Mouse (Mus musculus) neural tube, embryonic 13.5 days (tissue): ENCODE results near the gene Gpr35. TPM values are rescaled to one million over a fixed set of nuclear protein-coding genes. Genes with fewer than 3 reads are reported as not detected.
"Not testable (repeated sequence)": the region's sequence is repeated elsewhere in the genome, so short reads cannot be mapped to it uniquely, and the experiment has no call there.

Experiments
- ATAC-seq: fragments of 200-750 bp; cut with Nextera tagmentation; 2 replicates; pipeline ENCODE4 v1.8.0; 2017; ENCODE audit warnings: low read depth, mild to moderate bottlenecking, moderate TSS enrichment, moderate library complexity
- H3K27ac ChIP-seq: fragments of 300-500 bp; sonication (generic); replicated peaks from 2 replicates; pipeline ENCODE4 v1.5.1; 2015; ENCODE audit warnings: moderate library complexity, mild to moderate bottlenecking, inconsistent platforms
- H3K27me3 ChIP-seq: fragments of 300-500 bp; sonication (generic); 2 replicates; pipeline ENCODE4 v1.6.1; 2015; ENCODE audit warnings: mild to moderate bottlenecking, inconsistent platforms
- H3K36me3 ChIP-seq: fragments of 300-500 bp; sonication (generic); 2 replicates; pipeline ENCODE4 v1.6.1; 2015; ENCODE audit warnings: mild to moderate bottlenecking, inconsistent platforms
- H3K4me1 ChIP-seq: fragments of 300-500 bp; sonication (generic); replicated peaks from 2 replicates; pipeline ENCODE4 v1.6.1; 2015; ENCODE audit warnings: inconsistent platforms
- H3K4me2 ChIP-seq: fragments of 300-500 bp; sonication (generic); 2 replicates; pipeline ENCODE4 v1.6.1; 2015; ENCODE audit warnings: inconsistent platforms, mild to moderate bottlenecking, moderate library complexity
- H3K4me3 ChIP-seq: fragments of 300-500 bp; sonication (generic); 2 replicates; pipeline ENCODE4 v1.5.1; 2015; ENCODE audit warnings: mild to moderate bottlenecking, inconsistent platforms
- H3K9ac ChIP-seq: fragments of 300-500 bp; sonication (generic); 2 replicates; pipeline ENCODE4 v1.6.1; 2015; ENCODE audit warnings: moderate library complexity, mild to moderate bottlenecking, inconsistent platforms
- H3K9me3 ChIP-seq: fragments of 300-500 bp; sonication (generic); 2 replicates; pipeline ENCODE4 v1.6.1; 2016; ENCODE audit warnings: inconsistent platforms
- WGBS: fragments of 180-500 bp; shearing (Covaris S2); methylation state at CpG from one replicate; pipeline ENCODE4 v1.1.7; 2015; 5-methylcytosine and 5-hydroxymethylcytosine counted together
- polyA plus RNA-seq: library from polyadenylated mRNA; unstranded; fragments of >200 nt; fragmentation: Nextera tagmentation; extraction: Ambion mirVana; gene quantifications from 2 replicates; pipeline ENCODE4 v1.2.1, GENCODE M21; 2015

Gpr35 gene
- polyA plus RNA-seq, 1 experiment from 2014 or later, result 0.60 TPM

DNA sequence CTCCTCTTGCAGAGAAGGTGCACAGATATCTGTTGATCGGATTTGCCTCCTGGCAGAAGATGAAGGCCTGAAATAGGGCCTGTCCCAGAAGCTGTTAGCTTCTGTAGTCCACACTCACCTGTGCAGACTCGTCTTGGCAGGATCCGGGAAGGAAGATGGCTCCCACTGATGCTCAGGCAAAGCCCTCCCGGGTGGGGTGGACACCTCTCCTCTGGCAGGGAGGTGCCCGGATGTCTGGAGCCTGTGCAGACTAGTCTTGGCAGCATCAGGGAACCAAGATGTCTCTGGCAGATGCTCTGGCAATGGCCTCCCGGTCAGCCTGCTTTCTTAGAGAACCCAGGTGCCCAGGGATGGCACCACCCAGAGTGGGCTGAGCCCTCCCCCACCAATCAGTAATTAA, 20.1 kb downstream of the Gpr35 start:
- not testable (repeated sequence) for H3K4me2 ChIP-seq, H3K36me3 ChIP-seq, H3K9me3 ChIP-seq, H3K9ac ChIP-seq, H3K4me1 ChIP-seq, H3K27me3 ChIP-seq, H3K27ac ChIP-seq, H3K4me3 ChIP-seq, ATAC-seq
- WGBS, result 89% methylated on average over 6 of the region's 6 CpGs

DNA sequence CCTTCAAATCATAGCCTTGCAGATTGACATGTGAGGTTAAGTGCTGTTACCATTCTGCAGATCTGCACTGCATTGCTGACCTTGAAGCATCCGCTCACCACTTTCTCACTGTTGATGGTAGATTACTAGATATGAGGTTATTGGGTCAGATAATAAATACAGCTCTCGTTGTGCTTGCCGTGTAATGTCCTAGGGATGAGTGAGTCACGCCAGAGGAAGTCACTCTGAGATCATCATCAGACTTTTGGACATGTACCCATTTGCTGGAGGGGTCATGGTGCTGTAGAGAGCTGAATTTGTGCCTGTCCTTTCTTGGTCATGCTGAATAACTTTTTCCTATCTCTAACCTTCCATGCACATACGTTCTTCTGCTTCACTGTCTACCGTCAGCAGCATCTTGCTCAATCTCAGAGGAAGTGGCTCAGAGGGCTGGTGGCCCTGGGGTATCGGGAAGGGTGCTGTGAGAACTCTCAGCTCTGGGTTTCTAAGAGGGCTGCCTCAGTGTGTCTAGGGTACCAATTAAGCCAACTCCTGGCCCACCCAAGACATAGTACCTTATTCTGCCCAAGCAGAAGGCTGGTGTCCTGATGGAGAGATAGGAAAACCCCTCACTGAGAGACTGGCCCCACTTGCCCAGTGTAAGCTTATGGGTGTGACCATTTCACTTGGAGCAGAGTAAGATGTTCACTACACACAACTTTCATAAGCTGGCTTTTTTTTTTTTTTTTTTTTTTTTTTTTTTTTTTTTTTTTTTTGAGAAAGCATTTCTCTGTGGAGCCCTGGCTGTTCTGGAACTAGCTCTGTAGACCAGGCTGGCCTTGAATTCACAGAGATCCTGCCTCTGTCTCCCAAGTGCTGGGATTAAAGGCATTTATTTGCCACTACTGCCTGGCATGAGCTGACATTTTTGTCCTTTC, 21.5 kb downstream of the Gpr35 start:
- H3K4me1 ChIP-seq, result 0 out of 2 replicates have a peak, but pooled peaks cover 5% of the 10 kb centered on the region
- H3K4me2 ChIP-seq, result no peak overlapping the region
- no peak for ATAC-seq
- WGBS, result 91% methylated on average over 7 of the region's 7 CpGs
- no peaks in the 10 kb centered on the region for H3K9me3 ChIP-seq
- H3K27ac ChIP-seq, result no peak overlapping the region
- H3K4me3 ChIP-seq, result no peak overlapping the region
- H3K9ac ChIP-seq, result no peak overlapping the region
- H3K27me3 ChIP-seq, result no peaks in the 10 kb centered on the region
- no peaks in the 10 kb centered on the region for H3K36me3 ChIP-seq

GRCm38 (mm10) chr1:92972854-92973253, 22.2 kb downstream of the Gpr35 start:
- Histone ChIP-seq H3K27ac (no peak overlapping the region), H3K27me3 (no peaks in the 10 kb centered on the region), H3K4me1 (0 out of 2 replicates have a peak, but pooled peaks cover 5% of the 10 kb centered on the region), H3K4me2 (no peak overlapping the region), H3K9me3 (no peaks in the 10 kb centered on the region), H3K9ac (no peak overlapping the region), H3K4me3 (no peak overlapping the region), H3K36me3 (no peaks in the 10 kb centered on the region)
- ATAC-seq, result no peak
- 62% methylated on average over 1 of the region's 1 CpGs for WGBS

DNA sequence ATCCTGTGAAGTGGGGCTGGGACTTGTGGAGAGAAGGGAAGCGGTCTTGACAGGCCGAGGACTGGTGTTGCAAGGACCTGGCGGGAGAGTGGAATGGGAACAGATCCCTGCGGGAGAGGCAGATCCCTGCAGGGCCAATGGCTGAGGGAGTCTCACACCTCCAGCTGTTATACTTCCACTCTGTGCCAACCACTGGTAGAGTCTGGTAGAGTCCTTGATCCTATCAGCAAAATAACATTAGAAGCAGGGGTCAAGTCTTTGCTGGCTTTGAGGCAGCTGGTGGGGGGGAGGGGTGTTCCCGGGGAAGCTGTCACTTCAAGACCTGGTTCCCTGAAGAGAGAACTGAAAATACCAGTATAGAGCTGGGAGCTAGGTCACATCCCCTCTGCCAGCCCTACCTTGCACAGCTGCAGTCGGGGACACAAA, 25.5 kb downstream of the Gpr35 start:
- no peak for ATAC-seq
- Histone ChIP-seq H3K9ac (no peak overlapping the region), H3K4me2 (no peak overlapping the region), H3K4me3 (no peak overlapping the region), H3K9me3 (no peaks in the 10 kb centered on the region), H3K27ac (no peak overlapping the region), H3K4me1 (0 out of 2 replicates have a peak, but pooled peaks cover 5% of the 10 kb centered on the region), H3K36me3 (no peaks in the 10 kb centered on the region), H3K27me3 (no peaks in the 10 kb centered on the region)
- 54% methylated on average over 6 of the region's 6 CpGs for WGBS

DNA sequence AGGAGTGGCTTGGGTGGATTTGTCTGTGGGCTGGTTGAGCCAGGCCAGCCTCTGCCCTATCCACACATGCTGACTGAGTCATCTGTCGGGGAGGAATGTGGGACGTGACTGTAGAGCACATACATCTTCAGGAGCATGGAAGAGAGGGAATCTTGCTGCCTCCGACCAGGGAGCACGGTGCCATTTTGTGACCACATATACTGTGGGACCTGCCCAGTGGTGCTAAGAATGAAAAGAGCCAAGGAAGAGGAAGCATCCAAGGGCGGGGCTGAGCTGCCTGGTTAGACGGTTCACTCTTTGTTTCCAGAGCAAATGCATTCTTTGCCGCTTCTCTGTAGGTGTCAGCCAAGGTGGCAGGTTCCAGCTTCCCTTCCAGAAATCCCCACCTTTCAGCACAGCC, 28.0 kb downstream of the Gpr35 start:
- WGBS, result 46% methylated on average over 7 of the region's 7 CpGs
- Histone ChIP-seq H3K4me2 (no peak overlapping the region), H3K36me3 (no peaks in the 10 kb centered on the region), H3K4me1 (no peaks in the 10 kb centered on the region), H3K27ac (no peak overlapping the region), H3K27me3 (no peaks in the 10 kb centered on the region), H3K4me3 (no peak overlapping the region), H3K9ac (no peak overlapping the region), H3K9me3 (no peaks in the 10 kb centered on the region)
- ATAC-seq, result no peak

DNA sequence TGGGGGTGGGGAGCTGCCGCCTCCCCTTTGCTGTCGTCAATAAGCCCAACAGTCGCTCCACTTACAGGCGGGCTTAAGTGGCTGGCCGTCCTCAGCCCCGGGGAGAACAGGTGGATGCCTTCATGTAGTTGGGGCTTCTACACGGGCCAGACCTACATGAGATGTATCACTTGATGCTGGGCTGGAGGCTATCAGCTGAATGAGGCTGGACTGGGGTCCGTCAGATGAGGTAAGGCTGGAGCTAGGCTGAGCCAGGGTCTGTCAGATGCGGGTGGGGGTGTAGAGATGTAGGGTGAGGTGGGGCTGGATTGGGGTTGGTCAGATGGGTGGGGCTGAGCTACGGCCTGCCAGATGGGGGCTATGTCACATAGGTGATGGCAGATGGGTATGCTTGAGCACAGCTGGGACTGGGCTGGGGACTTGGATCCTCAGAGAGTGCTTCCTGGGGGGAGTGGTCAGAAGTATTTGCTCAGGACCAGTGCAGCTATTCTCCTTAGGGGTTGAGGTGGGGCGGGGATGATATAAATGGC, 28.5 kb downstream of the Gpr35 start:
- Histone ChIP-seq H3K4me1 (no peaks in the 10 kb centered on the region), H3K4me2 (no peak overlapping the region), H3K9me3 (no peaks in the 10 kb centered on the region), H3K36me3 (no peaks in the 10 kb centered on the region), H3K27me3 (no peaks in the 10 kb centered on the region), H3K9ac (no peak overlapping the region), H3K27ac (no peak overlapping the region), H3K4me3 (no peak overlapping the region)
- WGBS, result 43% methylated on average over 11 of the region's 11 CpGs
- ATAC-seq, result 0 out of 2 replicates have a peak, but pooled peaks have one; percentile 27

DNA sequence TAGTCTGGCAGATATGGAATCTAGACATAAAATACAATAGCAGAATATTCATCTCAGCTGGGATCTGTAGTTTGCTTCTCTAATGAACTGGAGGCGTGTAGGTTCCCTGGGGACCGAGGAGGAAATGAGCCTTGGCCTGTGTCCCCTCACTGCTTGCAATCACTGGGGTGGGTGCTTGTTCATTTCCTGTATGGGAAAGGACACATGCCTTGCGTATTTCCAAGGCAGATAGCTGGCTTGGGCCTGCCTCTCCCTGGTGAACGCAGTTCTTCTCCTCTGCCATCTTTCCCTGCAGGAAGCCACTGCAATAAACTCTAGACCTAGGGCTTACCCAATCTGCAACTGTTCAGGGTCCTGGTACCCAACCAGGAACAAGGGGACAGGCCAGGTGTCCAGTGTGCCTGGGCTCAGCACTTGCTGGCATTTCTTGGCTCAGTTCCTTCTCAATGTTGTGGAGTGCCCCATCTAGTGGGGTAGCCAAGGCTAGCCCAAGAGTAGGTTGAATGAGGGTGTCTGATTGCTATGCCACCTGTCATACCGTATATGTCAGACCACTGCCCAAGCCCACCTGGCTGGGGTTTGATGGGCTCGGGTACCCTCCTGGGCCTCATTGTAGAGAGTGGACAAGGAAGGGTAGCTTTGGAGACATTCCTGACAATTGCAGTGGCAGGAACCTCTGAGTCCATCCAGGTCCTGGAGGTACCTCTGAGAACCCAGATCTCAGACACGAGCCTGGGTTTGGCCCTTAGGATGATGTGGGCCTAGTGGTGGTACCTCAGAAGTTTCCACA, 30.6 kb downstream of the Gpr35 start:
- Histone ChIP-seq H3K4me2 (no peak overlapping the region), H3K36me3 (no peaks in the 10 kb centered on the region), H3K4me3 (no peak overlapping the region), H3K4me1 (no peaks in the 10 kb centered on the region), H3K27me3 (no peaks in the 10 kb centered on the region), H3K9me3 (no peaks in the 10 kb centered on the region), H3K27ac (no peak overlapping the region), H3K9ac (no peak overlapping the region)
- WGBS, result 82% methylated on average over 7 of the region's 7 CpGs
- no peak for ATAC-seq

DNA sequence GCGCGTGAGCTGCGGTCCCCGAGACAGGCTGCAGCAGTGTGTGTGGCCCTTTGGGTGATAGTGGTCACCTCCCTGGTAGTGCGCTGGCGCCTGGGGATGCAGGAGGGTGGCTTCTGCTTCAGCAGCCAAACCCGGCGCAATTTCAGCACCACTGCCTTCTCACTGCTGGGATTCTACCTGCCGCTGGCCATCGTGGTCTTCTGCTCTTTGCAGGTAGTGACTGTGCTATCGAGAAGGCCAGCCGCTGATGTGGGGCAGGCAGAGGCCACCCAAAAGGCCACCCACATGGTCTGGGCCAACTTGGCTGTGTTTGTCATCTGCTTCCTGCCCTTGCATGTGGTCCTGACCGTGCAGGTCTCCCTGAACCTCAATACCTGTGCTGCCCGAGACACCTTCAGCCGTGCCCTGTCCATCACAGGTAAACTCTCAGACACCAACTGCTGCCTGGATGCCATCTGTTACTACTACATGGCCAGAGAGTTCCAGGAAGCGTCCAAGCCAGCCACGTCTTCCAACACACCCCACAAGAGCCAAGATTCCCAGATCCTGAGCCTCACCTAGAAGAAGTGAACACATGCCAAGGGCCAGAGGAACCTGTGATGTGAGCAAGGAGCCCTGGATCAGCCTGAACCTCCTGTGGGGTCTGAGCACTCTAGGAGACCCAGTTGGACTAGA, 32.4 kb downstream of the Gpr35 start:
- Histone ChIP-seq H3K4me1 (no peaks in the 10 kb centered on the region), H3K4me3 (no peak overlapping the region), H3K9ac (no peak overlapping the region), H3K36me3 (no peaks in the 10 kb centered on the region), H3K27me3 (no peaks in the 10 kb centered on the region), H3K4me2 (no peak overlapping the region), H3K27ac (no peak overlapping the region), H3K9me3 (no peaks in the 10 kb centered on the region)
- no peak for ATAC-seq
- WGBS, result 93% methylated on average over 17 of the region's 17 CpGs

- no peak for ATAC-seq
- WGBS, result 85% methylated on average over 5 of the region's 5 CpGs
- H3K9me3 ChIP-seq, result no peaks in the 10 kb centered on the region
- no peak overlapping the region for H3K27ac ChIP-seq
- no peak overlapping the region for H3K4me2 ChIP-seq
- no peaks in the 10 kb centered on the region for H3K36me3 ChIP-seq
- H3K4me3 ChIP-seq, result no peak overlapping the region
- no peak overlapping the region for H3K9ac ChIP-seq
- no peaks in the 10 kb centered on the region for H3K4me1 ChIP-seq
- no peaks in the 10 kb centered on the region for H3K27me3 ChIP-seq
These were observed 34.3 kb downstream of the Gpr35 start for GRCm38 (mm10) chr1:92984999-92985398.

DNA sequence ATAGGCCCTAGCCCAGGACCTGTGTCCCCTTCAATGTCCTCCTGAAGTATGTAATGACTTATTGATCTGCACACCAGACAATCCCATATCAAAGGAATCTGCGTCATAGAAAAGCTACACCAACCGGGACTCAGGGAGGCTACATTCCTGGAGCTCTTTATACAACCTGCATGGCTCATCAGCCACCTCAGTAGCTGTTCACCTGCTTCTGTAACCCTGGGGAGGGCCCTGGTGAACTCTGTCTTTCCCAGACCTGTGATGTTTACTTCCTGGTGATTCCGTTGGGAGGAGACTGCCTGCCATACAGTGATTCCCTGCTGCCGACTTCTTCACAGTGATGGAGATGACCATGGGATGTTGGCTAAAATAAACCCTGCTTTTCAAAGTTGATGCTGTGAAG, 38.2 kb downstream of the Gpr35 start:
- Histone ChIP-seq H3K27me3 (no peaks in the 10 kb centered on the region), H3K4me3 (no peak overlapping the region), H3K9ac (no peak overlapping the region), H3K36me3 (no peaks in the 10 kb centered on the region), H3K9me3 (no peaks in the 10 kb centered on the region), H3K4me1 (no peaks in the 10 kb centered on the region), H3K27ac (no peak overlapping the region), H3K4me2 (no peak overlapping the region)
- ATAC-seq, result no peak
- 77% methylated on average over 4 of the region's 4 CpGs for WGBS

DNA sequence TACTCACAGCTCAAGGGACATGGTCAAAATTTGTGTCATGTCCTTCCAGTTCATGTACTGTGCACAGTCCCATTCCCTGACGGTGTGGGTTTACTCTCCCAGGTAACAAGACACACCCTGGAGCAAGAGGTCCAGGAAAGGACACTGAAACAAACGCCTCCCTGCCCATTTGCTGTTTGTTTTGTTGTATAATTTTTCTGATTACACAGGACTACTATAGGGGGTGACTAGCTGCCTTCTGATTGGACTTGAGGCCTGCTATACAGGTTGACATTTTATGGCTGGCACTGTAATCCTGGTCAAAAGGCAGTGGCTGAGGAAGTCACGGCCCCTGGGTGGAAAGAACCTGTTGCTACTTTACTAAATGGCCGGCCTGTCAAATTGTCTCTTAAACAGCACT, 39.2 kb downstream of the Gpr35 start:
- H3K4me1 ChIP-seq, result 0 out of 2 replicates have a peak, but pooled peaks cover 6% of the 10 kb centered on the region
- H3K4me3 ChIP-seq, result no peak overlapping the region
- H3K9me3 ChIP-seq, result no peaks in the 10 kb centered on the region
- H3K27me3 ChIP-seq, result no peaks in the 10 kb centered on the region
- no peak for ATAC-seq
- no peak overlapping the region for H3K27ac ChIP-seq
- WGBS, result 53% methylated on average over 4 of the region's 4 CpGs
- H3K36me3 ChIP-seq, result no peaks in the 10 kb centered on the region
- no peak overlapping the region for H3K9ac ChIP-seq
- no peak overlapping the region for H3K4me2 ChIP-seq
